Mouse (Mus musculus): ENCODE data around the gene Tspo. TPM values are rescaled to one million over a fixed set of nuclear protein-coding genes. Genes with fewer than 3 reads are reported as not detected.

Tspo gene
- polyA plus RNA-seq, 1 experiment from 2014 or later = 10.1 TPM

Small RNA genes lying within 50 kb of the gene (microRNA-seq; reads per million reads assigned to microRNA genes)
- gene Gm24575 = not detected

Other genes with a start within 250 kb of the Tspo start
- gene Arfgap3, start 213.3 kb upstream of the Tspo start, polyA plus RNA-seq (2015; fragmentation: Nextera tagmentation; extraction: Ambion mirVana) = 44.5 and 46.3 TPM in 2 replicates
- gene Pacsin2, start 99.0 kb upstream of the Tspo start, polyA plus RNA-seq (2015; fragmentation: Nextera tagmentation; extraction: Ambion mirVana) = 19.8 and 20.0 TPM in 2 replicates
- gene Ttll1, start 52.7 kb upstream of the Tspo start, polyA plus RNA-seq (2015; fragmentation: Nextera tagmentation; extraction: Ambion mirVana) = 107 and 114 TPM in 2 replicates
- gene Bik, start 36.7 kb upstream of the Tspo start, polyA plus RNA-seq (2015; fragmentation: Nextera tagmentation; extraction: Ambion mirVana) = 0.36 and 1.1 TPM in 2 replicates
- gene Mcat, start 195 bp downstream of the Tspo start, polyA plus RNA-seq (2015; fragmentation: Nextera tagmentation; extraction: Ambion mirVana) = 34.3 and 34.7 TPM in 2 replicates
- 47.6 and 49.6 TPM in 2 replicates for gene Ttll12, start 31.6 kb downstream of the Tspo start, polyA plus RNA-seq (2015; fragmentation: Nextera tagmentation; extraction: Ambion mirVana)
- gene Scube1, start 161.4 kb downstream of the Tspo start, polyA plus RNA-seq (2015; fragmentation: Nextera tagmentation; extraction: Ambion mirVana) = 21.9 and 23.6 TPM in 2 replicates
- gene Mpped1, start 215.9 kb downstream of the Tspo start, polyA plus RNA-seq (2015; fragmentation: Nextera tagmentation; extraction: Ambion mirVana) = 400 and 477 TPM in 2 replicates